Mouse (Mus musculus): ENCODE data around the gene Zfp663. TPM values are rescaled to one million over a fixed set of nuclear protein-coding genes. Genes with fewer than 3 reads are reported as not detected.

Zfp663 gene
- polyA plus RNA-seq, 1 experiment from 2014 or later: 10.4 TPM

- Histone ChIP-seq H3K27me3 (peaks cover 9% of the 10 kb centered on the region; the same call in 1 of the 2 replicates), H3K4me3 (replicated peaks) (no peak overlapping the region), H3K27ac (no peak overlapping the region), H3K4me1 (replicated peaks) (peaks cover 41% of the 10 kb centered on the region), H3K4me2 (replicated peaks) (no peak overlapping the region), H3K36me3 (no peaks in the 10 kb centered on the region), H3K9me3 (no peaks in the 10 kb centered on the region), H3K9ac (replicated peaks) (no peak overlapping the region)
- no peak for ATAC-seq
- WGBS: 83% methylated on average over 5 of the region's 5 CpGs
Measured at GRCm38 (mm10) chr2:165328746-165329145, 39.8 kb downstream of the Zfp663 start.

GRCm38 (mm10) chr2:165327386-165327785, 41.1 kb downstream of the Zfp663 start:
- Histone ChIP-seq H3K36me3 (no peaks in the 10 kb centered on the region), H3K4me2 (replicated peaks) (peak overlapping the region; percentile 81), H3K27me3 (peaks cover 6% of the 10 kb centered on the region; the same call in 1 of the 2 replicates), H3K27ac (peak overlapping the region; percentile 95), H3K9ac (replicated peaks) (peak overlapping the region; percentile 75), H3K4me3 (replicated peaks) (peak overlapping the region; percentile 81), H3K4me1 (replicated peaks) (peaks cover 46% of the 10 kb centered on the region), H3K9me3 (no peaks in the 10 kb centered on the region)
- ATAC-seq: no peak
- WGBS: 39% methylated on average over 7 of the region's 7 CpGs

GRCm38 (mm10) chr2:165326304-165327190, 42.0 kb downstream of the Zfp663 start, which contains the start of gene Elmo2:
Gene Elmo2 (minus strand): TSS chr2:165326479.
- Histone ChIP-seq H3K36me3 (no peaks in the 10 kb centered on the region), H3K4me2 (replicated peaks) (peak within 1 kb of the TSS; percentile 95), H3K9ac (replicated peaks) (peak within 1 kb of the TSS; percentile 95), H3K27ac (peak within 1 kb of the TSS; percentile 95), H3K27me3 (peaks cover 6% of the 10 kb centered on the region; the same call in 1 of the 2 replicates), H3K4me1 (replicated peaks) (peaks cover 54% of the 10 kb centered on the region), H3K4me3 (replicated peaks) (peak within 1 kb of the TSS; percentile 81), H3K9me3 (no peaks in the 10 kb centered on the region)
- ATAC-seq: peak; percentile 96
- under 1% methylated on average over 55 of the region's 55 CpGs for WGBS

GRCm38 (mm10) chr2:165325521-165326303, 42.8 kb downstream of the Zfp663 start:
- Histone ChIP-seq H3K4me1 (replicated peaks) (peaks cover 62% of the 10 kb centered on the region), H3K4me3 (replicated peaks) (peak overlapping the region; percentile 81)

GRCm38 (mm10) chr2:165323928-165324327, 44.6 kb downstream of the Zfp663 start:
- Histone ChIP-seq H3K36me3 (no peaks in the 10 kb centered on the region), H3K4me2 (replicated peaks) (peak overlapping the region; percentile 95), H3K27me3 (no peaks in the 10 kb centered on the region), H3K4me3 (replicated peaks) (peak overlapping the region; percentile 81; the same call in 1 of the 2 replicates), H3K9ac (replicated peaks) (peak overlapping the region; percentile 42), H3K27ac (no peak overlapping the region), H3K4me1 (replicated peaks) (peaks cover 71% of the 10 kb centered on the region), H3K9me3 (no peaks in the 10 kb centered on the region)
- WGBS: 48% methylated on average over 5 of the region's 5 CpGs
- ATAC-seq: no peak

More at GRCm38 (mm10) chr2:165325521-165326303, 42.8 kb downstream of the Zfp663 start:
- no peaks in the 10 kb centered on the region for H3K9me3 ChIP-seq
- peaks cover 6% of the 10 kb centered on the region; the same call in 1 of the 2 replicates for H3K27me3 ChIP-seq
- WGBS: under 1% methylated on average over 30 of the region's 30 CpGs
- ATAC-seq: peak; percentile 53
- H3K4me2 ChIP-seq (replicated peaks): peak overlapping the region; percentile 95
- H3K36me3 ChIP-seq: no peaks in the 10 kb centered on the region
- peak overlapping the region; percentile 63 for H3K27ac ChIP-seq
- H3K9ac ChIP-seq (replicated peaks): peak overlapping the region; percentile 95

- Histone ChIP-seq H3K27me3 (no peaks in the 10 kb centered on the region), H3K36me3 (no peaks in the 10 kb centered on the region), H3K9ac (replicated peaks) (peak overlapping the region; percentile 42; the same call in 1 of the 2 replicates), H3K4me2 (replicated peaks) (peak overlapping the region; percentile 95; the same call in 1 of the 2 replicates), H3K4me1 (replicated peaks) (peaks cover 76% of the 10 kb centered on the region), H3K27ac (no peak overlapping the region), H3K9me3 (no peaks in the 10 kb centered on the region), H3K4me3 (replicated peaks) (0 out of 2 replicates have a peak overlapping the region, but pooled peaks have one; percentile 81)
- 63% methylated on average over 5 of the region's 5 CpGs for WGBS
- no peak for ATAC-seq
Measured at GRCm38 (mm10) chr2:165323484-165323883, 45.0 kb downstream of the Zfp663 start.

GRCm38 (mm10) chr2:165321981-165322735, 46.4 kb downstream of the Zfp663 start:
- H3K27ac ChIP-seq: no peak overlapping the region
- no peak overlapping the region for H3K4me3 ChIP-seq (replicated peaks)
- no peak for ATAC-seq
- H3K9me3 ChIP-seq: no peaks in the 10 kb centered on the region
- no peak overlapping the region for H3K9ac ChIP-seq (replicated peaks)
- no peaks in the 10 kb centered on the region for H3K36me3 ChIP-seq
- WGBS: 90% methylated on average over 22 of the region's 22 CpGs
- no peak overlapping the region for H3K4me2 ChIP-seq (replicated peaks)
- H3K27me3 ChIP-seq: no peaks in the 10 kb centered on the region
- peaks cover 80% of the 10 kb centered on the region for H3K4me1 ChIP-seq (replicated peaks)

- Histone ChIP-seq H3K4me1 (replicated peaks) (peaks cover 83% of the 10 kb centered on the region), H3K4me2 (replicated peaks) (no peak overlapping the region), H3K9me3 (no peaks in the 10 kb centered on the region), H3K36me3 (no peaks in the 10 kb centered on the region), H3K27me3 (no peaks in the 10 kb centered on the region), H3K4me3 (replicated peaks) (no peak overlapping the region), H3K27ac (peak overlapping the region; percentile 36; the same call in 1 of the 2 replicates), H3K9ac (replicated peaks) (no peak overlapping the region; the same call in 1 of the 2 replicates)
- ATAC-seq: no peak
- 51% methylated on average over 8 of the region's 8 CpGs for WGBS
Measured at GRCm38 (mm10) chr2:165321381-165321888, 47.1 kb downstream of the Zfp663 start.

- H3K4me2 ChIP-seq (replicated peaks): no peak overlapping the region
- no peak for ATAC-seq
Measured at GRCm38 (mm10) chr2:165320531-165321150, 47.9 kb downstream of the Zfp663 start.

GRCm38 (mm10) chr2:165319503-165319902, 49.0 kb downstream of the Zfp663 start:
- no peak overlapping the region for H3K9ac ChIP-seq (replicated peaks)
- no peak for ATAC-seq
- H3K4me1 ChIP-seq (replicated peaks): peaks cover 84% of the 10 kb centered on the region
- no peak overlapping the region for H3K4me2 ChIP-seq (replicated peaks)
- H3K36me3 ChIP-seq: peaks cover 16% of the 10 kb centered on the region
- H3K27ac ChIP-seq: no peak overlapping the region
- H3K4me3 ChIP-seq (replicated peaks): no peak overlapping the region
- WGBS: 73% methylated on average over 4 of the region's 4 CpGs
- peaks cover 12% of the 10 kb centered on the region for H3K27me3 ChIP-seq
- H3K9me3 ChIP-seq: no peaks in the 10 kb centered on the region

More at GRCm38 (mm10) chr2:165320531-165321150, 47.9 kb downstream of the Zfp663 start:
- Histone ChIP-seq H3K4me3 (replicated peaks) (no peak overlapping the region), H3K4me1 (replicated peaks) (peaks cover 89% of the 10 kb centered on the region), H3K9ac (replicated peaks) (no peak overlapping the region), H3K27me3 (0 out of 2 replicates have a peak, but pooled peaks cover under 1% of the 10 kb centered on the region), H3K27ac (0 out of 2 replicates have a peak overlapping the region, but pooled peaks have one; percentile 36), H3K9me3 (no peaks in the 10 kb centered on the region), H3K36me3 (peaks cover 5% of the 10 kb centered on the region)
- WGBS: 66% methylated on average over 12 of the region's 12 CpGs

Data from midbrain, embryonic 13.5 days (tissue).